Mouse (Mus musculus) layer of hippocampus, postnatal 10 days (tissue): ENCODE data around the gene Odf2l. TPM values are rescaled to one million over a fixed set of nuclear protein-coding genes. Genes with fewer than 3 reads are reported as not detected.

Source experiments
- total RNA-seq, 2 experiments: library from RNA; stranded (reverse); gene quantifications; 2 replicates each; pipeline ENCODE4 v1.2.3; 2021

Gene Odf2l
- total RNA-seq, 2 experiments from 2014 or later: 18.4 to 20.4 TPM

Other genes starting within 250 kb of the Odf2l start
- gene Clca4b, start 186.1 kb upstream of the Odf2l start, total RNA-seq: not detected
- not detected for gene Clca4a, start 143.5 kb upstream of the Odf2l start, total RNA-seq
- gene Clca1, start 85.8 kb upstream of the Odf2l start, total RNA-seq: not detected
- gene Clca2, start 19.1 kb upstream of the Odf2l start, total RNA-seq: under 1 TPM in 1 of 2 experiments, not detected in 1; 0.21 TPM
- 1 to 10 TPM in 1 of 2 experiments, under 1 TPM in 1; 0.69 to 1.6 TPM for gene Col24a1, start 173.9 kb downstream of the Odf2l start, total RNA-seq